Mouse (Mus musculus): ENCODE results near the gene Smcr8. TPM values are rescaled to one million over a fixed set of nuclear protein-coding genes. Genes with fewer than 3 reads are reported as not detected.
A peak's percentile ranks its signal among the peaks of the same experiment; 100 is the strongest.

Gene Smcr8
- polyA plus RNA-seq, 1 experiment from 2014 or later, result 2.5 TPM

DNA sequence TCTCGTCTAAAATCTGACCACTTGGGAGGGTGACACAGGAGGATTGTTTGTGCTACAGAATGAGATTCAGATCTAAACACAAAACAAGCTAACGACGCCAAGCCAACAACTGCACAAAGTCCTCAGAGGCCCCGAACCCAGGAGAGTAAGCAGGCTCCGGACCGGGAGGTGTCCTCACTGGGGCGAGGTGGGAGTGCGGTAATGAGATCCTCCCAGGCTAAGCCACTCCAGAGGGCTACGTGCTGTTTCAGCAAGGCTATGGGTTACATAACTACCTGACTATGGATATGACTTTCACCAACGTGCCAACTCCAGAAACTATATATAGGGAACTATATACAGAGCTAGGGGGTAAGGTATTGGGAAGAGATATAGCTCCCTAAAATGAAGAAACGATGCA lies 19.0 kb downstream of the Smcr8 start:
- Histone ChIP-seq H3K9ac (replicated peaks; ENCODE audit: low read depth) (no peak overlapping the region), H3K27ac (ENCODE audit: low read length) (no peak overlapping the region), H3K4me2 (replicated peaks; ENCODE audit: low read depth, low read length) (no peak overlapping the region), H3K9me3 (ENCODE audit: low read length) (no peaks in the 10 kb centered on the region), H3K27me3 (replicated peaks; ENCODE audit: insufficient read depth, low read length) (no peaks in the 10 kb centered on the region), H3K4me3 (ENCODE audit: low read depth, low read length) (no peak overlapping the region), H3K36me3 (ENCODE audit: insufficient read depth, low read length) (no peaks in the 10 kb centered on the region; the same call in 1 of the 2 replicates), H3K4me1 (ENCODE audit: insufficient read depth, low read depth, low read length) (no peaks in the 10 kb centered on the region)
- DNase-seq (ENCODE audit: low spot score) (no peak), ATAC-seq (no peak)
- 87% methylated on average over 11 of the region's 11 CpGs for WGBS
- TF ChIP-seq CTCF (IDR thresholded peaks at IDR 0.05) (no peak), EP300 (IDR thresholded peaks at IDR 0.05) (no peak)

DNA sequence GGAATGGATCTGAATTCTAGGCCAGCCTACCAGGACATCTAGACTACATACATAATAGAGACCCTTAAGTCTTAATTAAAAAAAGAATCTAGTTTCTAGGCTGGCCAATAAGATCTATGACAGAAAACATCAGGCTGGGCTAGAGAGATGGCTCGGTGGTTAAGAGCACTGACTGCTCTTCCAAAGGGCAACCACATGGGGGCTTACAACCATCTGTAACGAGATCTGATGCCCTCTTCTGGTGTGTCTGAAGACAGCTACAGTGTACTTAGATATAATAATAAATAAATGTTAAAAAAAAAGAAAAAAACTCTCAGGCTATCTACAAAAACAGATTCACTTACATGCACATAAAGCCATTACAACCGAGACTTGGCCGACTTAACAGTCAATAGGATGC lies 22.7 kb downstream of the Smcr8 start:
- DNase-seq (ENCODE audit: low spot score), result no peak
- no peak for TF ChIP-seq EP300 (IDR thresholded peaks at IDR 0.05)
- no peak for TF ChIP-seq CTCF (IDR thresholded peaks at IDR 0.05)
- 92% methylated on average over 4 of the region's 4 CpGs for WGBS

DNA sequence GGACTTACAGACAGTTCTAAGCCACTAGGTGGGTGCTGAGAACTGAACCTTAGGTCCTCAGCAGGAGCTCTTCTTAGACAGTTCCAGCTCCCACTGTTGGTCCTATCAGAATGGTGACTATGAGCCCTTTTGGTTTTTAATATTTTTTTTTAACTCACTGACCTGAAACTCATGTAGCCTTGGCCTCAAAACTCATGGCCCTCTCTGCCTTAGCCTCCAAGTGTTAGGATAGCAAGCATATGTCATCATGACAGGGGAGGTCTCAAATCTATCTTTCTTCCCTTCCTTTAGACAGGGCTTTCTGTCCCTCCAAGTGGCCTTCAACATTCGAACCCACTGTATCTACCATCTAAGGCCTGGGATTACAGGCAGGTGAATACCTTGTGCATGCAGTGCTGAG lies 23.6 kb downstream of the Smcr8 start:
- WGBS, result 80% methylated on average over 1 of the region's 1 CpGs
- no peak overlapping the region for H3K4me2 ChIP-seq (replicated peaks; ENCODE audit: low read depth, low read length)

More for the DNA sequence above, 22.7 kb downstream of the Smcr8 start:
- no peak for ATAC-seq
- Histone ChIP-seq H3K27ac (ENCODE audit: low read length) (no peak overlapping the region), H3K4me2 (replicated peaks; ENCODE audit: low read depth, low read length) (no peak overlapping the region), H3K4me3 (ENCODE audit: low read depth, low read length) (no peak overlapping the region), H3K9me3 (ENCODE audit: low read length) (no peaks in the 10 kb centered on the region), H3K36me3 (ENCODE audit: insufficient read depth, low read length) (no peaks in the 10 kb centered on the region), H3K9ac (replicated peaks; ENCODE audit: low read depth) (no peak overlapping the region), H3K4me1 (ENCODE audit: insufficient read depth, low read depth, low read length) (no peaks in the 10 kb centered on the region), H3K27me3 (replicated peaks; ENCODE audit: insufficient read depth, low read length) (no peaks in the 10 kb centered on the region)

DNA sequence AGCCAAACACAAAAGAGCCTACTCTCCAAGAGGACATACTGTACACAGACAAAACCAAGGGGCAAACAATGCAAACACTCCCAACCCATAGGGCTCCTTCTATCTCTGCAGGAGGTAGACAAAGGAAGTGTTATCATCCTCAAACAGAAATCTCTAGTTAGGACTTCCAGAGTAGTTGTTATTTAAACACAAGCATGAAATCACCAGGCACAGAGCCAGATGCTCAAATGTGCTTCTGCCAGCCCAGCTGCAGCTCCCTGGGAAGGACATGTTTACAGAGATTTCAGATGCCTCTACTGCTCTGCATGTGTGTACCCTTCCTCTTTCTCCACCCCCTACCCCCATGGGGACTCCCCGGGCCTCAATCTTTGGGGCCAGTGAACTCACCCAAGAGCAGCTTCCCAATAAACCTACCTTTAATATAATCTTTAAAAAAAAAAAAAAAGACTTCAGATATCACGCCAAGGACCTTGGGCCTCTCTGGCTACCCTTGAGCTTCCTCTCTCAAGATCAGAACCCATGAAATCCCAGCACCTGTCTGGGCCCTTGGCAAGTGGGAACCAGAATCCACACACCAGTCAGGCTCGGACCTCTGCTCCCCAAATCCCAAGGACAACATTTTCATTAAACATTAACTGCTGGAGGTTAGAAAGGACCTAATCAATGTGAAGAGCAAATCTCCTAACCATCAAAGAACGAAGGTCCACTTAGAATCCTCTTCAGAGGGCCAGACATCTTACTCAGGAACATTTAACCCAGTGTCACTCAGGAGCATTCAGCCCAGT lies 31.2 kb downstream of the Smcr8 start:
- Histone ChIP-seq H3K36me3 (ENCODE audit: insufficient read depth, low read length) (no peaks in the 10 kb centered on the region), H3K27ac (ENCODE audit: low read length) (peak overlapping the region; percentile 33; the same call in 1 of the 2 replicates), H3K27me3 (replicated peaks; ENCODE audit: insufficient read depth, low read length) (no peaks in the 10 kb centered on the region), H3K9me3 (ENCODE audit: low read length) (no peaks in the 10 kb centered on the region), H3K4me3 (ENCODE audit: low read depth, low read length) (no peak overlapping the region), H3K4me2 (replicated peaks; ENCODE audit: low read depth, low read length) (0 out of 2 replicates have a peak overlapping the region, but pooled peaks have one; percentile 3), H3K9ac (replicated peaks; ENCODE audit: low read depth) (no peak overlapping the region), H3K4me1 (ENCODE audit: insufficient read depth, low read depth, low read length) (peaks cover 20% of the 10 kb centered on the region; the same call in 1 of the 2 replicates)
- 37% methylated on average over 4 of the region's 4 CpGs for WGBS
- peak; percentile 76 for DNase-seq (ENCODE audit: low spot score)
- TF ChIP-seq CTCF (IDR thresholded peaks at IDR 0.05) (no peak), EP300 (IDR thresholded peaks at IDR 0.05) (no peak)
- ATAC-seq, result no peak

More for the DNA sequence above, 23.6 kb downstream of the Smcr8 start:
- H3K27ac ChIP-seq (ENCODE audit: low read length), result no peak overlapping the region
- TF ChIP-seq EP300 (IDR thresholded peaks at IDR 0.05) (no peak), CTCF (IDR thresholded peaks at IDR 0.05) (no peak)
- DNase-seq (ENCODE audit: low spot score), result no peak
- no peaks in the 10 kb centered on the region for H3K27me3 ChIP-seq (replicated peaks; ENCODE audit: insufficient read depth, low read length)
- H3K9me3 ChIP-seq (ENCODE audit: low read length), result no peaks in the 10 kb centered on the region
- no peak overlapping the region for H3K9ac ChIP-seq (replicated peaks; ENCODE audit: low read depth)
- H3K4me1 ChIP-seq (ENCODE audit: insufficient read depth, low read depth, low read length), result no peaks in the 10 kb centered on the region
- no peak overlapping the region for H3K4me3 ChIP-seq (ENCODE audit: low read depth, low read length)
- H3K36me3 ChIP-seq (ENCODE audit: insufficient read depth, low read length), result no peaks in the 10 kb centered on the region
- no peak for ATAC-seq

DNA sequence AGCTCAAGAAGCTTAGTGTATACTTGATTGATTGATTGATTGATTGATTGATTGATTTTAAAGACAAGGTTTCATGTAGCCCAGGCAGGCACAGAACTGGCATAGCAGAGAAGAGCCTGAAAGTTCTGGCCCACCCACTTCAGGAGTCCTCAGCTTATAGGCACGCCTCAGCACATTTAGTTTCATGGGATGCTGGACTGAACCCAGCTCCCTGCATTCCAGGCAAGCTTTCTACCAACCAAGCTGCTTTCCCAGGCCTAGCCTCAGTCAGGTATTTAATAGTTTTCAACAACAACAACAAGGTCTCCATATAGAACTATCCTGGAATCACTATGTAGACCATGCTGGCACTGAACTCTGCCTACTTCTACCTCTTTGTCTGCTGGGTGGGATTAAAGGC lies 32.2 kb downstream of the Smcr8 start:
- no peaks in the 10 kb centered on the region for H3K9me3 ChIP-seq (ENCODE audit: low read length)
- peaks cover 20% of the 10 kb centered on the region; the same call in 1 of the 2 replicates for H3K4me1 ChIP-seq (ENCODE audit: insufficient read depth, low read depth, low read length)
- H3K9ac ChIP-seq (replicated peaks; ENCODE audit: low read depth), result no peak overlapping the region
- ATAC-seq (no peak), DNase-seq (ENCODE audit: low spot score) (peak; percentile 22)
- H3K4me2 ChIP-seq (replicated peaks; ENCODE audit: low read depth, low read length), result no peak overlapping the region
- H3K27ac ChIP-seq (ENCODE audit: low read length), result peak overlapping the region; percentile 40; the same call in 1 of the 2 replicates
- no peaks in the 10 kb centered on the region for H3K36me3 ChIP-seq (ENCODE audit: insufficient read depth, low read length)
- H3K27me3 ChIP-seq (replicated peaks; ENCODE audit: insufficient read depth, low read length), result no peaks in the 10 kb centered on the region
- WGBS, result 26% methylated on average over 1 of the region's 1 CpGs
- TF ChIP-seq CTCF (IDR thresholded peaks at IDR 0.05) (no peak), EP300 (IDR thresholded peaks at IDR 0.05) (no peak)
- no peak overlapping the region for H3K4me3 ChIP-seq (ENCODE audit: low read depth, low read length)

DNA sequence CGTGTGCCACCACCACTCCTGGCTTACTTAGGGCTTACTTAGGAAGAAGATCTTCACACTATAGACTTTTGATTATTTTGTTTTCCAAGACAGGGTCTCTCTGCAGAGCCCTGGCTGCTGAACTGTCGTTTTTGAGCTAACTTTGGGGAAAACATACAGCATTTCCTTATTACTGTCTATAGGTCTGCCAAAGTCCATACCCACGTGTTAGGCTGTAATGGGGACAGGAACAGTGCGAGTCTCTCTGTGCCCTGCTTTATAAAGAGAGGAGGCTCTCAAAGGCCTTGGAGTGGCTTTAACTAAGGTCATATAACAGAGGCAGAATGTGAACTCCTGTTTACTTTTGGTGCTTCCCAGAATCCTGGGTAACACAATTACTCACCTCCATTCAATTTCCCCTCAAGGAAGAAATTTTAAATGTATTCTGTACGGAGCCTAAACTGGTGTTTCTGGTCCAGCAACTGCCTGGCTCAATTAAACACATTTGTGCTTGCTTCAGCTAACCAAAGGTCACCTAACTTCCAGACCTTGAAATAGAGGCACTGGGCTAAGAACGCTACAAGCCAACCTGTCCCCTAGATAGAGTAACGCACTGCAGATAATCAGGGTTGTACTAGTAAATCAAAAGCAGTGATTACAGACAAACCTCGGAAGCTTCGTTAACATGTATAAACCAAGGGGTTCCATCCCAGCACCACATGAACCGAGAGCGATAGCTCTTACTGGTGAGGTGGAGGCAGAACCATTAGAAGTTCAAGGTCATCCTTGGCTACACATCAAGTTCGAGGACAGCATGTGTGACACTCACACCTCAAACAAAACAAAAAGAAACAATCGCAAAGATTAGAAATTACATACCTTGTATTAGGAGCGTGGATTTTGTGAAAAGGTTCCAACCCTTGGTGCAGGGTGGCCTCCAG lies 33.0 kb downstream of the Smcr8 start:
- H3K27me3 ChIP-seq (replicated peaks; ENCODE audit: insufficient read depth, low read length), result no peaks in the 10 kb centered on the region
- H3K9ac ChIP-seq (replicated peaks; ENCODE audit: low read depth), result no peak overlapping the region
- peak overlapping the region; percentile 34 for H3K4me3 ChIP-seq (ENCODE audit: low read depth, low read length)
- peak overlapping the region; percentile 57 for H3K4me2 ChIP-seq (replicated peaks; ENCODE audit: low read depth, low read length)
- H3K36me3 ChIP-seq (ENCODE audit: insufficient read depth, low read length), result no peaks in the 10 kb centered on the region
- no peaks in the 10 kb centered on the region for H3K9me3 ChIP-seq (ENCODE audit: low read length)
- peaks cover 20% of the 10 kb centered on the region; the same call in 1 of the 2 replicates for H3K4me1 ChIP-seq (ENCODE audit: insufficient read depth, low read depth, low read length)
- no peak for ATAC-seq
- WGBS, result 12% methylated on average over 14 of the region's 14 CpGs
- 0 out of 2 replicates have a peak, but pooled peaks have one; percentile 19 for TF ChIP-seq EP300 (IDR thresholded peaks at IDR 0.05)
- TF ChIP-seq CTCF (IDR thresholded peaks at IDR 0.05), result no peak
- H3K27ac ChIP-seq (ENCODE audit: low read length), result peak overlapping the region; percentile 43
- peak; percentile 47 for DNase-seq (ENCODE audit: low spot score)
